In the genomic region with DNA sequence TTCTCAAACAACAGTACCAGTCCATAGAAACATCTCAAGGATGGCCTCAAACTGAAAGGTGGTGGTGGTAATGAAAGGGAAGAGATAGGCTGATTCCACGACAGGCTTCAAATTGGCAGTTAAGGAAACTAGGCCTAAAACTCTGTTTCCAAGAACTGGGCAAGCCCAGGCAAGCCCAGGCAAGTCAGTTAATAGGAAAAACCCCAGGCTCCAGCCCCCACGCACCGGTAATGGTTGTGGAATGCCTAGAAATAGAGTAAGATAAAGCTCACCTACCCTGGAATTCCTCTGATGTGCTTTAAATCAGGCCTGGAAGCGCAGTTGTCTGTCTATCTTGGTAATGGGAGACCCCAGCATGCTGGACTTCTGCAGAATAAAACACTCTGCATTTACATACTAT, we compare ENCODE assay signal across 16 mouse cellular contexts. TPM values are rescaled to one million over a fixed set of nuclear protein-coding genes. Genes with fewer than 3 reads are reported as not detected.
A peak's percentile ranks its signal among the peaks of the same experiment; 100 is the strongest.
DNase-seq lines count a peak whose midpoint lies in the region; ATAC-seq and TF ChIP-seq lines count a peak whose summit lies in the region.
"Had no signal": no experiment of that assay in that cellular context is flagged by ENCODE, and none has a peak within 500 bp of the region (broad histone marks: within the 10 kb centered on the region; RNA-seq: fewer than 3 reads in every experiment).

No protein-coding gene starts in this region.

- WGBS in heart, embryonic 10.5 days, result 53% methylated on average over 4 of the region's 4 CpGs
- 84% methylated on average over 4 of the region's 4 CpGs for WGBS in forebrain, embryonic 13.5 days

- H3K4me2 ChIP-seq in forebrain, embryonic 13.5 days, result no peak overlapping the region
- H3K4me2 ChIP-seq: embryonic facial prominence, embryonic 15.5 days; heart, embryonic 12.5 days; hindbrain, embryonic 14.5 days; intestine, embryonic 15.5 days had no signal

- no peaks in the 10 kb centered on the region for H3K9me3 ChIP-seq in heart, embryonic 10.5 days
- H3K9me3 ChIP-seq in ES-Bruce4 (replicated peaks; ENCODE audit: control insufficient read depth, insufficient read depth, low read length, poor library complexity, severe bottlenecking), result no peaks in the 10 kb centered on the region
- no peaks in the 10 kb centered on the region for H3K9me3 ChIP-seq in forebrain, embryonic 13.5 days (replicated peaks)
- H3K9me3 ChIP-seq: embryonic facial prominence, embryonic 15.5 days; heart, embryonic 12.5 days; hindbrain, embryonic 10.5 days; intestine, embryonic 15.5 days had no signal

- H3K27me3 ChIP-seq in heart, embryonic 10.5 days (ENCODE audit: insufficient read depth, poor library complexity, severe bottlenecking), result no peaks in the 10 kb centered on the region
- no peaks in the 10 kb centered on the region for H3K27me3 ChIP-seq in ES-Bruce4 (ENCODE audit: control insufficient read depth, insufficient read depth, low read length, poor library complexity, severe bottlenecking)
- no peaks in the 10 kb centered on the region for H3K27me3 ChIP-seq in forebrain, embryonic 13.5 days
- H3K27me3 ChIP-seq: embryonic facial prominence, embryonic 15.5 days; heart, embryonic 12.5 days; intestine, embryonic 15.5 days; Patski had no signal

- no peaks in the 10 kb centered on the region for H3K36me3 ChIP-seq in heart, embryonic 10.5 days
- no peaks in the 10 kb centered on the region for H3K36me3 ChIP-seq in ES-Bruce4 (ENCODE audit: control insufficient read depth, insufficient read depth, low read length, poor library complexity, severe bottlenecking)
- no peaks in the 10 kb centered on the region for H3K36me3 ChIP-seq in forebrain, embryonic 13.5 days (ENCODE audit: poor library complexity, severe bottlenecking)
- H3K36me3 ChIP-seq: embryonic facial prominence, embryonic 15.5 days; heart, embryonic 12.5 days; hindbrain, embryonic 10.5 days; intestine, embryonic 15.5 days had no signal

- TF ChIP-seq POLR2A in ES-Bruce4 (IDR thresholded peaks at IDR 0.05; ENCODE audit: insufficient read depth, low read length), result no peak
- TF ChIP-seq POLR2A in embryonic fibroblast, embryonic 13.5 days (IDR thresholded peaks at IDR 0.05; ENCODE audit: low read depth, low read length), result no peak

- no peak for ATAC-seq in forebrain, embryonic 13.5 days

- TF ChIP-seq EP300 in ES-Bruce4 (IDR thresholded peaks at IDR 0.05; ENCODE audit: insufficient read depth, low read depth, low read length), result 0 out of 2 replicates have a peak, but pooled peaks have one; percentile 66

- H3K4me3 ChIP-seq in heart, embryonic 10.5 days, result no peak overlapping the region
- no peak overlapping the region for H3K4me3 ChIP-seq in ES-Bruce4 (ENCODE audit: low read depth, low read length)
- no peak overlapping the region for H3K4me3 ChIP-seq in embryonic fibroblast, embryonic 13.5 days (ENCODE audit: insufficient read depth, low read length)
- no peak overlapping the region for H3K4me3 ChIP-seq in forebrain, embryonic 13.5 days
- H3K4me3 ChIP-seq: embryonic facial prominence, embryonic 15.5 days; gastrocnemius, adult 2 months; heart, embryonic 12.5 days; hindbrain, embryonic 10.5 days; intestine, embryonic 15.5 days had no signal

- intact Hi-C loops in left cerebral cortex, postnatal 25 days (cut with DNase I), result loop anchor here (1.0 to 5.0 kb wide), 3 partner anchors 63 to 1300 kb away; no protein-coding TSS in a partner anchor

- H3K27ac ChIP-seq in heart, embryonic 10.5 days, result no peak overlapping the region
- H3K27ac ChIP-seq in ES-Bruce4 (ENCODE audit: insufficient read depth, low read length), result peak overlapping the region; percentile 62
- peak overlapping the region; percentile 37; the same call in 1 of the 2 replicates for H3K27ac ChIP-seq in embryonic fibroblast, embryonic 13.5 days (ENCODE audit: insufficient read depth, low read length)
- H3K27ac ChIP-seq in forebrain, embryonic 13.5 days, result no peak overlapping the region
- H3K27ac ChIP-seq: embryonic facial prominence, embryonic 15.5 days; gastrocnemius, adult 2 months; hindbrain, embryonic 10.5 days; hindbrain, embryonic 14.5 days; intestine, embryonic 15.5 days had no signal

- DNase-seq in heart, embryonic 10.5 days (ENCODE audit: low spot score), result peak; percentile 52
- no peak for DNase-seq in heart, adult 8-10 months (ENCODE audit: low spot score)
- peak; percentile 55 for DNase-seq in Muller cell, postnatal 12 days (ENCODE audit: inconsistent ontology term)
- no peak for DNase-seq in frontal cortex, adult 2 months (ENCODE audit: extremely low spot score in 1 of 2, low spot score in 1 of 2)
- DNase-seq in left cerebral cortex, postnatal 25 days (ENCODE audit: low spot score in 2 of 2), result no peak
- DNase-seq: gastrocnemius, postnatal 25 days had no signal

- peak overlapping the region; percentile 21; the same call in 1 of the 2 replicates for H3K9ac ChIP-seq in ES-Bruce4 (ENCODE audit: low read depth, poor library complexity, severe bottlenecking)
- H3K9ac ChIP-seq in forebrain, embryonic 13.5 days, result no peak overlapping the region
- H3K9ac ChIP-seq: embryonic facial prominence, embryonic 15.5 days; heart, embryonic 12.5 days; hindbrain, embryonic 14.5 days; intestine, embryonic 15.5 days had no signal

- no peak for TF ChIP-seq CTCF in ES-Bruce4 (IDR thresholded peaks at IDR 0.05; ENCODE audit: low read depth, low read length)
- TF ChIP-seq CTCF in embryonic fibroblast, embryonic 13.5 days (IDR thresholded peaks at IDR 0.05; ENCODE audit: borderline replicate concordance, insufficient read depth, low read length), result no peak

- peaks cover 9% of the 10 kb centered on the region; the same call in 1 of the 2 replicates for H3K4me1 ChIP-seq in heart, embryonic 10.5 days
- peaks cover 5% of the 10 kb centered on the region for H3K4me1 ChIP-seq in ES-Bruce4 (ENCODE audit: control insufficient read depth, insufficient read depth, low read length)
- H3K4me1 ChIP-seq in embryonic fibroblast, embryonic 13.5 days (ENCODE audit: control insufficient read depth, insufficient read depth, low read length), result no peaks in the 10 kb centered on the region
- H3K4me1 ChIP-seq in forebrain, embryonic 13.5 days, result no peaks in the 10 kb centered on the region
- H3K4me1 ChIP-seq: embryonic facial prominence, embryonic 15.5 days; heart, embryonic 12.5 days; hindbrain, embryonic 10.5 days; intestine, embryonic 15.5 days had no signal

RNA-seq across cellular contexts. Expression of a gene that starts 47.6 kb away (rescaled TPM):
- 168 and 177 TPM in 2 replicates for polyA plus RNA-seq in heart, embryonic 10.5 days (2016; fragmentation: Nextera tagmentation; extraction: Ambion mirVana)
- total RNA-seq in heart, adult 8-10 months (2022), result 100 to 1,000 TPM; 222 to 298 (median 267) TPM
- 221 and 234 TPM in 2 replicates for polyA plus RNA-seq in ES-Bruce4 (2011; ENCODE audit: insufficient read depth, insufficient read length, low read depth, missing spikeins)
- polyA plus RNA-seq in embryonic fibroblast, embryonic 13.5 days (2011; ENCODE audit: insufficient read length, low read depth, missing spikeins), result 199 and 202 TPM in 2 replicates
- 167 and 177 TPM in 2 replicates for polyA plus RNA-seq in forebrain, embryonic 13.5 days (2015; fragmentation: Nextera tagmentation; extraction: Ambion mirVana)
- polyA plus RNA-seq in frontal cortex, adult 2 months (2012; rRNA removed), result 110 and 128 TPM in 2 replicates
- total RNA-seq in left cerebral cortex, postnatal 25 days (2021), result 100 to 1,000 TPM; 167 to 190 TPM

Comparison
In these comparisons a context has a peak if more than half of its experiments do, and no peak if none do; other contexts are left out.
1. DNase-seq: peak in heart, embryonic 10.5 days (single experiment) and Muller cell, postnatal 12 days (single experiment); none in heart, adult 8-10 months (single experiment), frontal cortex, adult 2 months (0 of 2) and left cerebral cortex, postnatal 25 days (0 of 2).
2. H3K27ac ChIP-seq: peak in ES-Bruce4 (single experiment) and embryonic fibroblast, embryonic 13.5 days (single experiment); none in heart, embryonic 10.5 days (single experiment) and forebrain, embryonic 13.5 days (single experiment).